Mouse (Mus musculus) lung, adult 2 months (tissue): Measurements from ENCODE around the gene Ffar2. TPM values are rescaled to one million over a fixed set of nuclear protein-coding genes. Genes with fewer than 3 reads are reported as not detected.
"Not testable (repeated sequence)": the region's sequence is repeated elsewhere in the genome, so short reads cannot be mapped to it uniquely, and the experiment has no call there.

Source experiments
- DNase-seq: peaks from one replicate; pipeline ENCODE4 v3.0.0; 2022
- H3K4me1 ChIP-seq: fragments of 200-500 bp; 2 replicates; pipeline ENCODE4 v1.6.1; 2011; ENCODE audit warnings: low read length; ENCODE audit not compliant: control insufficient read depth, insufficient read depth
- H3K4me3 ChIP-seq: fragments of 200-500 bp; replicated peaks from 2 replicates; pipeline ENCODE3; 2011; ENCODE audit warnings: low read depth, mild to moderate bottlenecking, control low read depth, low read length; ENCODE audit errors: extremely low read depth
- CTCF ChIP-seq: fragments of 200-500 bp; IDR thresholded peaks from 2 replicates; pipeline ENCODE4 v1.5.1; 2011; ENCODE audit warnings: mild to moderate bottlenecking, low read length, control low read depth; ENCODE audit not compliant: insufficient read depth
- POLR2A ChIP-seq: fragments of 200-500 bp; IDR thresholded peaks from 2 replicates; pipeline ENCODE4 v1.6.1; 2011; ENCODE audit warnings: low read depth, mild to moderate bottlenecking, control low read depth, low read length, borderline replicate concordance; ENCODE audit errors: extremely low read depth
- WGBS: fragments of 180-500 bp; shearing (Covaris S2); methylation state at CpG from one replicate; pipeline ENCODE4 v1.1.7; 2018; 5-methylcytosine and 5-hydroxymethylcytosine counted together
- polyA plus RNA-seq: library from polyadenylated mRNA; depleted of rRNA; stranded (reverse); fragments of >200 nt; gene quantifications from 2 replicates; pipeline ENCODE4 v1.2.3, GENCODE M21; 2012

Ffar2 gene
- polyA plus RNA-seq, 1 experiment = 3.0 TPM

DNA sequence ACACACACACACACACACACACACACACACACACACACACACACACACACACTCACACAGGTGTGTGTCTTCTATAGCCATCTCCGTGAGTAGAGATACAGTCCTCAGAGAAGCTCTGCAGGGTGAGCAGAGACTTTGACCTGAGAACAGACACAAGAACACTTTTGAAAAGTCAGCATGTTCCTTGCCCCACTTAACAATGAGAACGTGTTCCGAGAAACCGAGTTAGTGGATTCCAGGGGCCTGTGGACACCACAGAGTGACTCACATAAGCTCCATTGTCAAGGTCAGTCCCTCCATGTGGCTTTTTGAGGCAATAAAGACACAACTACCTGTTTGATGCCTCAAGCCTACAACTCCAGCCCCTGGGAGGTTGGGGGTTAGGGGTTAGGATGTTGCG, 23.8 kb upstream of the Ffar2 start:
- Histone ChIP-seq H3K4me1 (no peaks in the 10 kb centered on the region), H3K4me3 (no peak overlapping the region)
- WGBS = 64% methylated on average over 5 of the region's 5 CpGs
- no peak for DNase-seq
- TF ChIP-seq CTCF (no peak), POLR2A (no peak)

- no peaks in the 10 kb centered on the region for H3K4me1 ChIP-seq
- no peak for TF ChIP-seq CTCF
- TF ChIP-seq POLR2A = no peak
- DNase-seq = no peak
- WGBS = 48% methylated on average over 2 of the region's 2 CpGs
- H3K4me3 ChIP-seq = no peak overlapping the region
Measured at GRCm38 (mm10) chr7:30846505-30847053, 23.0 kb upstream of the Ffar2 start.

- DNase-seq = no peak
- TF ChIP-seq POLR2A (no peak), CTCF (no peak)
- 38% methylated on average over 7 of the region's 7 CpGs for WGBS
- no peaks in the 10 kb centered on the region for H3K4me1 ChIP-seq
- H3K4me3 ChIP-seq = no peak overlapping the region
Measured at GRCm38 (mm10) chr7:30844676-30845297, 21.2 kb upstream of the Ffar2 start.

GRCm38 (mm10) chr7:30842092-30842491, 18.5 kb upstream of the Ffar2 start:
- H3K4me1 ChIP-seq = no peaks in the 10 kb centered on the region
- WGBS = 68% methylated on average over 5 of the region's 5 CpGs
- no peak for TF ChIP-seq CTCF
- TF ChIP-seq POLR2A = no peak
- DNase-seq = no peak
- no peak overlapping the region for H3K4me3 ChIP-seq

DNA sequence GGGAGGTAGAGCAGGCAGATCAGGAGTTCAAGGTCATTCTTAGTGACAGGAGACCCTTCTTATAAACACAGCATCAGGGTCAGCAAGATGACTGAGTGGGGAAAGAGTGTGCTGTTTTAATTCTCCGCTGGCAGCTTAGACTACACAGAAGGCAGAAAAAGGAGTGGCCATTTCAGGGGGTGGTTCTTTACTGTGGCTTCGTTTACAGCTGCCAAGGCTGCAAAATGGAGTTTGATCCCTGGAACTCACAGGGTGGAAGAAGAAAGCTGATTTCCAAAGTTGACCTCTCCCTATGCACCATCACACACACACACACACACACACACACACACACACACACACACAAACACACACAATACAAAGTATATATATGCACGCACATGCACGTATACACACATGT, 17.8 kb upstream of the Ffar2 start:
- H3K4me3 ChIP-seq = no peak overlapping the region
- H3K4me1 ChIP-seq = no peaks in the 10 kb centered on the region
- TF ChIP-seq POLR2A (no peak), CTCF (no peak)
- DNase-seq = no peak
- 72% methylated on average over 4 of the region's 4 CpGs for WGBS

DNA sequence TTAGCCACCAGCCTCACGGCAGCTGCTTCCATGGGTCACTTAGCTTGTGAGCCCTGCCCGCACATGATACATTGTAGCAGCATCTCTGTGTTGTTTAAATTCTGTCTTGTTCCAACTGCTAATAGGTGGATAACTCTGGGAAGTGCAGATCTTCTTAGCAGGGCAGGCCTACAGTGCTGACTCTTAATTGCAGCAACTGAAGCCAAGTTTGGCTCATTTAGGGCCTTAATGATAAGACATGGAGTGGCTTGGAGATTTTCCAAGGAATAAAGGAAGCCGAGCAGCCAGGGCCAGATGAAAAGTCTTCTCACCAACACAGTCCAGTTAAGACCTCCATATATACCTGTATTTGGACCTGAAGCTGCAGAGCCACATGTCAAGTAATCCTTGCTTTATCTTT, 16.7 kb upstream of the Ffar2 start:
- 53% methylated on average over 3 of the region's 3 CpGs for WGBS
- TF ChIP-seq POLR2A = no peak
- TF ChIP-seq CTCF = no peak

DNA sequence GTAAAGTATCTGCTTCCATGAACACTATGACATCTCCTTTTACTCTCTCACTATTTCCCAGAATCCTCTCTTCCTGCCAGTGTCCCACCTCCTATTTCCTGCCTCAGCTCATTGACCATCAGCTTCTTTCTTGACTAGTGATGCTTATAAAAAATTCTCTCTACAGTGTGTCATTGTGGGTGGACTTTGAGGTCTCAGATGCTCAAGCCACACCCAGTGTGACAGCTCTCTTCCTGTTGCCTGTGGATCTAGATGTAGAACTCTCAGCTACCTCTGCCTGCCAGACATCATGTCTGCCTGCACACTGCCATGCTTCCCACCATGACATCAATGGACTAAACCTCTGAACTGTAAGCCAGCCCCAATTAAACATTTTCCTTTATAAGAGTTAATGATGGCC, 13.7 kb upstream of the Ffar2 start:
- TF ChIP-seq POLR2A = no peak
- no peak for TF ChIP-seq CTCF
- no peak overlapping the region for H3K4me3 ChIP-seq
- H3K4me1 ChIP-seq = no peaks in the 10 kb centered on the region
- DNase-seq = no peak

More for the DNA sequence above, 16.7 kb upstream of the Ffar2 start:
- DNase-seq = no peak
- no peak overlapping the region for H3K4me3 ChIP-seq
- no peaks in the 10 kb centered on the region for H3K4me1 ChIP-seq

DNA sequence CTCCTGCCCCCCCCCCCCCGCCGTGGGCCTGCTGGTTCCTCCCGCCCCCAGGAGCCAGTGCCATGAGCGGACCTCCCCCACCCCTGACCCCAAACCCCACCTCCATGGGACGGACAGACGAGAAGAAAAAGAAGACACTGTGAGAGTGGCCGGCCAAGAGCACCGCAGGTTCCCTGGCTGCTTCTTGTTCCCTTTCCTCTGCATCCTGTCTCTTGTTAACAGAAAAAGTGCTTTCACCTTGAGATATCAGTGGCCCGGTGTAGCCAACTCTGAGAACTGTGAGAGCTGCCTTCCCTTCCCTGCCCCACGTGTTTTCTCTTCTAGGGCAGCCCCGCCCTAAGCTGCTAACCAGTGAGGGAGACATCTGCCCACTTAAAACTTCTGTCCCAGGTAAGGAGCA, 9.1 kb upstream of the Ffar2 start:
- not testable (repeated sequence) for H3K4me3 ChIP-seq, H3K4me1 ChIP-seq, DNase-seq
- WGBS = 37% methylated on average over 8 of the region's 11 CpGs

DNA sequence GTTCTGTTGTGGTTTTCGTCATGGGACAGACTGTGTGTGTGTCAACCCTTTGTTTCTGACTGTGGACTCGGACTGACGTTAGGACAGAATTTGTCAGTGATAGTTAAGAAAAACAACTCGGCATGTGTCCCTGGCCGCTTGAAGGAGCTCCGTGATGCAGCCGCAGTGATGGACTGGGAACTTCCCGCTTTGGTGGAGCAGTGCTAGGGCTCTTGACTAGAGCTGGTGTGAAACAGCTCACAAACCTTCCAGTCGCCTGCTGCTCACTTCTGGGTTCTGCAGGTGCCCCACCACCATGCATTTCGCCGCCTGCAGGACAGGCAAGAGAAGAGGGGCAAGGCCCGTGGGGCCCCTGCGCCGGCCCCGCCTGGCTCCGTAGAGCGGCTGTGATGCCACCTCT, 8.7 kb upstream of the Ffar2 start:
- H3K4me1 ChIP-seq = no peaks in the 10 kb centered on the region
- no peak for DNase-seq
- no peak overlapping the region for H3K4me3 ChIP-seq
- 56% methylated on average over 17 of the region's 17 CpGs for WGBS
- TF ChIP-seq CTCF (no peak), POLR2A (no peak)

DNA sequence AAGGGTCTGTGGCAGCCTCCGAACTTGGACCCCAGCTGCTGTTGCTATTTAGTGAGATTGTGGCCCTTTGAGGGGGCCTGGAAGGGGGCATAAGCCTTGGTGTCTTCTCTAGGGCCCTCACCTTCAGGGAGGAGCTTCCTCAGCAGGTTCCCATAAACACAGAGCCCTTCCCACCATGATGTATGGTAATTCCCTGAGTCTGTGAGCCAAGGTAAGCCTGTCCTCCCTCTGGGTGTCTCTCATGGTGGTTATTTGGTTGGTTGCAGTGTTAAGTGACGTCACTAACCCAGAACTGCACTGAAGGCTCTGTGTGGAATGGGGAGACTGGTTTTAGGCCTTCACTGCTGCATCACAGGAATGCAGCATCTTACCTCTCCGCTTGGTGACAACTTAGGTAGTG, 5.9 kb upstream of the Ffar2 start:
- no peak for DNase-seq
- no peak overlapping the region for H3K4me3 ChIP-seq
- no peaks in the 10 kb centered on the region for H3K4me1 ChIP-seq
- TF ChIP-seq CTCF = no peak
- no peak for TF ChIP-seq POLR2A
- 62% methylated on average over 3 of the region's 3 CpGs for WGBS

- H3K4me1 ChIP-seq, H3K4me3 ChIP-seq, DNase-seq: not testable (repeated sequence)
Measured at GRCm38 (mm10) chr7:30828871-30829270, 5.3 kb upstream of the Ffar2 start.
